Mouse (Mus musculus) midbrain, embryonic 15.5 days (tissue): Measurements from ENCODE around the gene Mtnr1a. TPM values are rescaled to one million over a fixed set of nuclear protein-coding genes. Genes with fewer than 3 reads are reported as not detected.

Experiments used
- ATAC-seq: fragments of 200-750 bp; cut with Nextera tagmentation; replicated peaks from 2 replicates; pipeline ENCODE4 v1.8.0; 2017; ENCODE audit warnings: moderate TSS enrichment
- H3K27ac ChIP-seq: fragments of 300-500 bp; sonication (generic); 2 replicates; pipeline ENCODE4 v1.5.1; 2015; ENCODE audit warnings: mild to moderate bottlenecking, inconsistent platforms
- H3K27me3 ChIP-seq: fragments of 300-500 bp; sonication (generic); replicated peaks from 2 replicates; pipeline ENCODE4 v1.6.1; 2015; ENCODE audit warnings: inconsistent platforms
- H3K36me3 ChIP-seq: fragments of 300-500 bp; sonication (generic); replicated peaks from 2 replicates; pipeline ENCODE4 v1.6.1; 2015; ENCODE audit warnings: inconsistent platforms
- H3K4me1 ChIP-seq: fragments of 300-500 bp; sonication (generic); 2 replicates; pipeline ENCODE4 v1.6.1; 2015; ENCODE audit warnings: inconsistent platforms
- H3K4me2 ChIP-seq: fragments of 300-500 bp; sonication (generic); 2 replicates; pipeline ENCODE4 v1.6.1; 2015; ENCODE audit warnings: inconsistent platforms, mild to moderate bottlenecking, moderate library complexity
- H3K4me3 ChIP-seq: fragments of 300-500 bp; sonication (generic); 2 replicates; pipeline ENCODE4 v1.5.1; 2015; ENCODE audit warnings: mild to moderate bottlenecking, inconsistent platforms
- H3K9ac ChIP-seq: fragments of 300-500 bp; sonication (generic); 2 replicates; pipeline ENCODE4 v1.6.1; 2015; ENCODE audit warnings: mild to moderate bottlenecking, inconsistent platforms
- H3K9me3 ChIP-seq: fragments of 300-500 bp; sonication (generic); 2 replicates; pipeline ENCODE4 v1.6.1; 2016; ENCODE audit warnings: inconsistent platforms
- WGBS: fragments of 180-500 bp; shearing (Covaris S2); methylation state at CpG from one replicate; pipeline ENCODE4 v1.1.7; 2015; ENCODE audit warnings: mixed read lengths; 5-methylcytosine and 5-hydroxymethylcytosine counted together
- polyA plus RNA-seq: library from polyadenylated mRNA; unstranded; fragments of >200 nt; fragmentation: Nextera tagmentation; extraction: Ambion mirVana; gene quantifications from 2 replicates; pipeline ENCODE4 v1.2.1, GENCODE M21; 2015

The Mtnr1a gene
- polyA plus RNA-seq, 1 experiment from 2014 or later, result 0.45 TPM

- Histone ChIP-seq H3K9ac (no peak overlapping the region), H3K4me1 (peaks cover 13% of the 10 kb centered on the region; the same call in 1 of the 2 replicates), H3K27me3 (peaks cover 3% of the 10 kb centered on the region; the same call in 1 of the 2 replicates), H3K4me2 (peak overlapping the region; percentile 57), H3K27ac (no peak overlapping the region), H3K36me3 (no peaks in the 10 kb centered on the region), H3K4me3 (peak overlapping the region; percentile 32), H3K9me3 (no peaks in the 10 kb centered on the region)
- ATAC-seq, result no peak
- WGBS, result 59% methylated on average over 5 of the region's 5 CpGs
Measured at GRCm38 (mm10) chr8:45110813-45111104, 41.8 kb downstream of the Mtnr1a start.

GRCm38 (mm10) chr8:45111820-45112219, 42.9 kb downstream of the Mtnr1a start:
- H3K4me1 ChIP-seq, result peaks cover 13% of the 10 kb centered on the region; the same call in 1 of the 2 replicates
- no peak overlapping the region for H3K9ac ChIP-seq
- H3K27ac ChIP-seq, result no peak overlapping the region
- no peak overlapping the region for H3K4me3 ChIP-seq
- H3K9me3 ChIP-seq, result no peaks in the 10 kb centered on the region
- 81% methylated on average over 5 of the region's 5 CpGs for WGBS
- no peak for ATAC-seq
- peaks cover 3% of the 10 kb centered on the region; the same call in 1 of the 2 replicates for H3K27me3 ChIP-seq
- H3K4me2 ChIP-seq, result no peak overlapping the region
- H3K36me3 ChIP-seq, result no peaks in the 10 kb centered on the region

- 64% methylated on average over 3 of the region's 3 CpGs for WGBS
- Histone ChIP-seq H3K9ac (no peak overlapping the region), H3K27ac (no peak overlapping the region), H3K4me1 (no peaks in the 10 kb centered on the region), H3K36me3 (no peaks in the 10 kb centered on the region), H3K4me3 (no peak overlapping the region), H3K9me3 (no peaks in the 10 kb centered on the region), H3K4me2 (no peak overlapping the region), H3K27me3 (no peaks in the 10 kb centered on the region)
- ATAC-seq, result no peak
Measured at GRCm38 (mm10) chr8:45117588-45117987, 48.7 kb downstream of the Mtnr1a start.

GRCm38 (mm10) chr8:45125680-45126079, 56.7 kb downstream of the Mtnr1a start:
- H3K27ac ChIP-seq, result no peak overlapping the region
- 73% methylated on average over 5 of the region's 5 CpGs for WGBS
- no peak for ATAC-seq
- H3K4me2 ChIP-seq, result no peak overlapping the region
- no peak overlapping the region for H3K9ac ChIP-seq
- no peaks in the 10 kb centered on the region for H3K27me3 ChIP-seq
- H3K36me3 ChIP-seq, result no peaks in the 10 kb centered on the region
- 0 out of 2 replicates have a peak, but pooled peaks cover 3% of the 10 kb centered on the region for H3K4me1 ChIP-seq
- H3K4me3 ChIP-seq, result no peak overlapping the region
- no peaks in the 10 kb centered on the region for H3K9me3 ChIP-seq

Other genes with a start within 250 kb of the Mtnr1a start
- gene Fat1, start 133.7 kb upstream of the Mtnr1a start, polyA plus RNA-seq, result 11.8 and 14.0 TPM in 2 replicates
- not detected in 2 replicates for gene F11, start 192.9 kb downstream of the Mtnr1a start, polyA plus RNA-seq
- 0.03 TPM in 1 of 2 replicates, not detected in the other for gene Klkb1, start 225.7 kb downstream of the Mtnr1a start, polyA plus RNA-seq
- not detected in 2 replicates for gene Gm45753, start 239.3 kb downstream of the Mtnr1a start, polyA plus RNA-seq